Mouse (Mus musculus) CH12.LX (cell line): ENCODE results near the gene Hoxc8. TPM values are rescaled to one million over a fixed set of nuclear protein-coding genes. Genes with fewer than 3 reads are reported as not detected.

Source experiments
- DNase-seq: peaks from one replicate; pipeline ENCODE4 v3.0.0-alpha.2; 2013; ENCODE audit errors: extremely low read depth
- H3K27ac ChIP-seq: 2 replicates; pipeline ENCODE4 v1.5.1; 2012; ENCODE audit warnings: low read depth, mild to moderate bottlenecking, control low read depth, moderate library complexity; ENCODE audit not compliant: insufficient read depth
- H3K27me3 ChIP-seq: replicated peaks from 2 replicates; pipeline ENCODE3; 2012; ENCODE audit warnings: inconsistent platforms
- H3K36me3 ChIP-seq, 2 experiments: replicated peaks in 1 of 2; 2 replicates each; pipeline versions ENCODE3 to v1.6.1; 2012; ENCODE audit warnings: inconsistent platforms in 1 of 2, low read length in 1 of 2, mild to moderate bottlenecking in 1 of 2, mixed read lengths in 1 of 2, moderate library complexity in 1 of 2; ENCODE audit not compliant: control insufficient read depth in 1 of 2, insufficient read depth in 1 of 2
- H3K4me1 ChIP-seq, 2 experiments: 2 replicates each; pipeline ENCODE4 v1.6.1; 2012; ENCODE audit warnings: inconsistent platforms in 1 of 2, moderate library complexity in 1 of 2; ENCODE audit not compliant: insufficient read depth in 2 of 2, control insufficient read depth in 1 of 2
- H3K4me2 ChIP-seq: 2 replicates; pipeline ENCODE4 v1.6.1; 2012; ENCODE audit warnings: low read depth, mild to moderate bottlenecking, control low read depth; ENCODE audit not compliant: poor library complexity, insufficient read depth, severe bottlenecking
- H3K4me3 ChIP-seq, 3 experiments: fragments of 150-350 bp in 1 of 3; sonication (generic) in 1 of 3; replicated peaks in 1 of 3; 2 replicates each; pipeline versions ENCODE3 to v1.5.1; 2011 to 2012; ENCODE audit warnings: low read depth in 2 of 3, low read length in 2 of 3, mild to moderate bottlenecking in 2 of 3, moderate library complexity in 2 of 3, control low read depth in 1 of 3, improper control_type of control experiment in 1 of 3, inconsistent platforms in 1 of 3, mixed read lengths in 1 of 3; ENCODE audit not compliant: poor library complexity in 1 of 3
- H3K79me2 ChIP-seq: replicated peaks from 2 replicates; pipeline ENCODE4 v1.6.1; 2012; ENCODE audit warnings: mild to moderate bottlenecking, moderate library complexity; ENCODE audit not compliant: control insufficient read depth, poor library complexity, insufficient read depth, severe bottlenecking; ENCODE audit errors: extremely low read depth
- H3K9ac ChIP-seq: 2 replicates; pipeline ENCODE4 v1.6.1; 2012; ENCODE audit warnings: low read depth, mild to moderate bottlenecking, control low read depth, moderate library complexity; ENCODE audit not compliant: insufficient read depth
- H3K9me3 ChIP-seq: replicated peaks from 2 replicates; pipeline ENCODE3; 2012; ENCODE audit warnings: low read length, inconsistent platforms, mixed read lengths
- BHLHE40 ChIP-seq: IDR thresholded peaks from 2 replicates; pipeline ENCODE4 v1.6.1; 2011; ENCODE audit warnings: mild to moderate bottlenecking, low read depth, low read length, improper control_type of control experiment
- ELF1 ChIP-seq: IDR thresholded peaks from 2 replicates; pipeline ENCODE4 v1.6.1; 2014; ENCODE audit warnings: low read depth, mild to moderate bottlenecking, inconsistent platforms, low read length, improper control_type of control experiment
- EP300 ChIP-seq: IDR thresholded peaks from 2 replicates; pipeline ENCODE4 v1.6.1; 2011; ENCODE audit warnings: low read length, improper control_type of control experiment
- IRF4 ChIP-seq: IDR thresholded peaks from 2 replicates; pipeline ENCODE4 v1.6.1; 2014; ENCODE audit warnings: low read depth, mild to moderate bottlenecking, inconsistent platforms, low read length, improper control_type of control experiment
- JUND ChIP-seq: conservative IDR thresholded peaks from 2 replicates; pipeline ENCODE4 v1.6.1; 2011; ENCODE audit warnings: low read depth, low read length, improper control_type of control experiment
- MAFK ChIP-seq: IDR thresholded peaks from 2 replicates; pipeline ENCODE4 v1.6.1; 2011; ENCODE audit warnings: low read length, improper control_type of control experiment; ENCODE audit not compliant: insufficient replicate concordance
- MAX ChIP-seq: IDR thresholded peaks from 2 replicates; pipeline ENCODE4 v1.6.1; 2011; ENCODE audit warnings: low read length, improper control_type of control experiment
- MAZ ChIP-seq: IDR thresholded peaks from 2 replicates; pipeline ENCODE4 v1.6.1; 2012; ENCODE audit warnings: low read depth, mild to moderate bottlenecking, inconsistent platforms, low read length, improper control_type of control experiment, moderate library complexity
- MEF2A ChIP-seq: IDR thresholded peaks from 2 replicates; pipeline ENCODE4 v1.6.1; 2014; ENCODE audit warnings: low read depth, mild to moderate bottlenecking, inconsistent platforms, low read length, improper control_type of control experiment, borderline replicate concordance
- MXI1 ChIP-seq: IDR thresholded peaks from 2 replicates; pipeline ENCODE4 v1.6.1; 2011; ENCODE audit warnings: mild to moderate bottlenecking, low read depth, low read length, improper control_type of control experiment
- NELFE ChIP-seq: IDR thresholded peaks from 2 replicates; pipeline ENCODE4 v1.6.1; 2011; ENCODE audit warnings: low read depth, low read length, improper control_type of control experiment
- NRF1 ChIP-seq: IDR thresholded peaks from 2 replicates; pipeline ENCODE4 v1.6.1; 2014; ENCODE audit warnings: low read depth, mild to moderate bottlenecking, inconsistent platforms, low read length, improper control_type of control experiment, moderate library complexity
- PAX5 ChIP-seq: IDR thresholded peaks from 2 replicates; pipeline ENCODE4 v1.6.1; 2012; ENCODE audit warnings: low read length, inconsistent platforms, mixed read lengths
- POLR2A ChIP-seq: IDR thresholded peaks from 2 replicates; pipeline ENCODE4 v1.6.1; 2011; ENCODE audit warnings: low read depth, mild to moderate bottlenecking, improper control_type of control experiment, low read length
- POLR2AphosphoS2 ChIP-seq: IDR thresholded peaks from 2 replicates; pipeline ENCODE4 v1.6.1; 2011; ENCODE audit warnings: low read depth, low read length, improper control_type of control experiment
- RAD21 ChIP-seq: IDR thresholded peaks from 2 replicates; pipeline ENCODE4 v1.6.1; 2011; ENCODE audit warnings: low read depth, mild to moderate bottlenecking, low read length, improper control_type of control experiment, moderate library complexity
- RCOR1 ChIP-seq: conservative IDR thresholded peaks from 2 replicates; pipeline ENCODE4 v1.6.1; 2012; ENCODE audit warnings: low read depth, mild to moderate bottlenecking, inconsistent platforms, low read length, improper control_type of control experiment
- SIN3A ChIP-seq: IDR thresholded peaks from 2 replicates; pipeline ENCODE4 v1.6.1; 2012; ENCODE audit warnings: low read length, improper control_type of control experiment, inconsistent platforms
- SMC3 ChIP-seq: IDR thresholded peaks from 2 replicates; pipeline ENCODE4 v1.6.1; 2011; ENCODE audit warnings: low read depth, low read length, improper control_type of control experiment
- UBTF ChIP-seq: IDR thresholded peaks from 2 replicates; pipeline ENCODE4 v1.6.1; 2012; ENCODE audit warnings: low read depth, mild to moderate bottlenecking, inconsistent platforms, low read length, improper control_type of control experiment, moderate library complexity
- USF2 ChIP-seq: conservative IDR thresholded peaks from 2 replicates; pipeline ENCODE4 v1.6.1; 2011; ENCODE audit warnings: low read depth, low read length, improper control_type of control experiment
- ZKSCAN1 ChIP-seq: IDR thresholded peaks from 2 replicates; pipeline ENCODE4 v1.6.1; 2012; ENCODE audit warnings: low read depth, inconsistent platforms, low read length, improper control_type of control experiment, borderline replicate concordance
- dilution Hi-C: fragments of 300-500 bp; cut with MboI; formaldehyde crosslinking; loops from 2 replicates; pipeline ENCODE4 v1.14.3; 2020; ENCODE audit warnings: low sequenced_read_pairs; ENCODE audit not compliant: extremely low pct_unique_long_range_greater_than_20kb, extremely low pct_ligation_motif_present
- in situ Hi-C: fragments of 300-500 bp; cut with MboI; formaldehyde crosslinking; loops from 3 replicates; pipeline ENCODE4 v1.14.3; 2019; ENCODE audit warnings: low sequenced_read_pairs, low pct_ligation_motif_present, low pct_unique_long_range_greater_than_20kb, mixed read lengths
- polyA plus RNA-seq: library from polyadenylated mRNA; unstranded; fragments of >175 nt; gene quantifications from 2 replicates; pipeline ENCODE4 v1.2.1, GENCODE M21; 2012; ENCODE audit warnings: low read depth; ENCODE audit not compliant: insufficient read length
- total RNA-seq, 2 experiments: library from RNA; depleted of rRNA; stranded (reverse); fragments of 300-350 nt in 1 of 2; fragments of >200 nt in 1 of 2; gene quantifications; 2 replicates each; pipeline ENCODE4 v1.2.3; 2012 to 2014

Gene Hoxc8
- total and polyA plus RNA-seq, 3 experiments: not detected

GRCm38 (mm10) chr15:102977423-102977974 lies 12.9 kb upstream of the Hoxc8 start:
- no peak for TF ChIP-seq MAX
- TF ChIP-seq EP300: no peak
- TF ChIP-seq BHLHE40: no peak
- no peak for TF ChIP-seq JUND
- no peak for TF ChIP-seq POLR2A
- dilution Hi-C loops (no loop called here), in situ Hi-C loops (no loop called here)
- no peak overlapping the region for H3K9ac ChIP-seq
- peaks cover 92% of the 10 kb centered on the region for H3K27me3 ChIP-seq
- DNase-seq: no peak
- no peak overlapping the region for H3K4me2 ChIP-seq
- H3K4me3 ChIP-seq: no peak overlapping the region
- H3K9me3 ChIP-seq: no peaks in the 10 kb centered on the region
- H3K36me3 ChIP-seq: no peaks in the 10 kb centered on the region
- H3K79me2 ChIP-seq: no peaks in the 10 kb centered on the region
- no peak overlapping the region for H3K27ac ChIP-seq
- H3K4me1 ChIP-seq: peaks cover 2 to 20% of the 10 kb centered on the region in 2 experiments; a peak in 2 of 4 replicates

GRCm38 (mm10) chr15:102978615-102979515 lies 11.5 kb upstream of the Hoxc8 start:
- Histone ChIP-seq H3K9me3 (no peaks in the 10 kb centered on the region), H3K27me3 (peaks cover 92% of the 10 kb centered on the region), H3K4me1 (peaks cover 2 to 20% of the 10 kb centered on the region in 2 experiments; a peak in 3 of 4 replicates), H3K4me2 (no peak overlapping the region), H3K79me2 (no peaks in the 10 kb centered on the region), H3K27ac (no peak overlapping the region), H3K36me3 (no peaks in the 10 kb centered on the region), H3K4me3 (no peak overlapping the region), H3K9ac (no peak overlapping the region)
- no peak for TF ChIP-seq UBTF
- no peak for TF ChIP-seq NELFE
- TF ChIP-seq ELF1: no peak
- no peak for TF ChIP-seq MAFK
- TF ChIP-seq RCOR1: no peak
- no peak for TF ChIP-seq JUND
- TF ChIP-seq MXI1: no peak
- TF ChIP-seq NRF1: no peak
- no peak for TF ChIP-seq SIN3A
- no peak for TF ChIP-seq SMC3
- TF ChIP-seq ZKSCAN1: no peak
- TF ChIP-seq IRF4: no peak
- no peak for TF ChIP-seq POLR2AphosphoS2
- no peak for TF ChIP-seq MEF2A
- no peak for TF ChIP-seq RAD21
- TF ChIP-seq MAZ: no peak
- TF ChIP-seq PAX5: no peak
- TF ChIP-seq USF2: no peak
- no peak for TF ChIP-seq BHLHE40
- no peak for DNase-seq
- in situ Hi-C loops (no loop called here), dilution Hi-C loops (no loop called here)
